Mouse (Mus musculus): Measurements from ENCODE around the gene Doc2a. TPM values are rescaled to one million over a fixed set of nuclear protein-coding genes. Genes with fewer than 3 reads are reported as not detected.

The Doc2a gene
- polyA plus RNA-seq, 1 experiment from 2014 or later: 7.7 TPM

DNA sequence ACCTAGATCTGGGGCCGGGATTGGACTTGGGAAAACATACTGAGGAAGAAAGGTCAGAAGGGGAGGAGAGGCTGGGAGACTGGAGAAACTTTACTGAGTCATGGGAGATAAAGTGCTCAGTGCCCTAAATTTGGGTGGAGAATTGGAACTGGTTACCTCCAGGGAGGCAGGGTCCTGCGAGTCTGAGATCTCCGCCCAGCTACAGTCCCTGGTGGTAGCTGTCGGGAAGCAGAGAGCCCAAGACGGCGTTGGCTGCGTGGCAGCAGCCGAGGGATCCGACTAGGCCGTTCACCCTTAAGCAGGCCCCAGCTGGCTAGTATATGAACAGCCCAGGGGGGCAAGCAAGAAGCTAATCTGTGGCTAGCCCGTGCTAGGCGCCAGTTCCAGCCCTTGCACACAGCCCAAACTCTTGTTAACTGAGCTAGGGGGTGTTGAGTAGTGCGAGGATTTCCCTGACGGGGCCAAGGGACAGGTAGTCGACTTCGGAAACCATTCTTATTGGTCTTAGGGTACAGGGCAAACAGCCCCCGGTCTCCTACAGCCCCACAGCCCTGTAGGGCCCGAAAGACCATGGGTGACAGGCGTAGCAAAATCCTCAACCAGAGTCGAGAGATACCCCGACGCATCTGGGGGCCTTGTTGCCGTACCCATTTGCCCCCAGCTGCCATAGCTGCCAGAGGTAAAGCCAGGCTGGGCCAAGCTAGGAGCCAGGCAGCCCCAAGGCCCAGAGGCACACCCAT lies 22.7 kb downstream of the Doc2a start:
- WGBS: 89% methylated on average over 23 of the region's 23 CpGs
- Histone ChIP-seq H3K9me3 (replicated peaks; ENCODE audit: low read length) (no peaks in the 10 kb centered on the region), H3K27ac (no peak overlapping the region), H3K27me3 (ENCODE audit: insufficient read depth, low read length) (no peaks in the 10 kb centered on the region), H3K4me2 (ENCODE audit: low read length) (no peak overlapping the region), H3K9ac (ENCODE audit: low read depth, low read length) (no peak overlapping the region), H3K36me3 (ENCODE audit: insufficient read depth, low read length) (peaks cover 91% of the 10 kb centered on the region), H3K4me3 (replicated peaks; ENCODE audit: low read depth, low read length) (no peak overlapping the region), H3K4me1 (replicated peaks; ENCODE audit: insufficient read depth, low read length) (no peaks in the 10 kb centered on the region)
- ATAC-seq (replicated peaks; ENCODE audit: low FRiP score, low read depth) (no peak), DNase-seq (ENCODE audit: low spot score) (no peak)
- no peak for TF ChIP-seq CTCF (IDR thresholded peaks at IDR 0.05; ENCODE audit: low read depth)

DNA sequence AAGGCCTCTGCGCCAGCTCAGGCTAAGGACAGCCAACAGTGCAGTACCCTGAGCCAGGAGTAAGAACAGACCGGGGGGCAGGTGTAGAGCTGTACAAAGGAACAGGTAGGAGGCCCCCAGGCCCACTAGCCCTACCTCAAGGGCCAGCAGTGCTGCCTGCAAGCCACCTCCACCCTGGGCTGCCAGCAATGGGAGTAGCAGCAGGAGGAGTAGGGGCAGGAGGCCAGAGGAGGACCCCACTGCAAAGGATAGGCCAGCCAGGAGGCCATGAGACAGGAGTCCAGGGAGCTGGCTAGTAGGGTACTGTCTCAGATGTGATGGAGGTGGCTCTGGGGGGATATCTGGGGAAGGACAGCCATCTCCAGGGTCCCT lies 23.3 kb downstream of the Doc2a start:
- Histone ChIP-seq H3K4me3 (replicated peaks; ENCODE audit: low read depth, low read length) (no peak overlapping the region), H3K4me2 (ENCODE audit: low read length) (no peak overlapping the region), H3K4me1 (replicated peaks; ENCODE audit: insufficient read depth, low read length) (no peaks in the 10 kb centered on the region), H3K9me3 (replicated peaks; ENCODE audit: low read length) (no peaks in the 10 kb centered on the region), H3K36me3 (ENCODE audit: insufficient read depth, low read length) (peaks cover 92% of the 10 kb centered on the region), H3K27ac (no peak overlapping the region), H3K9ac (ENCODE audit: low read depth, low read length) (no peak overlapping the region), H3K27me3 (ENCODE audit: insufficient read depth, low read length) (no peaks in the 10 kb centered on the region)
- DNase-seq (ENCODE audit: low spot score) (no peak), ATAC-seq (replicated peaks; ENCODE audit: low FRiP score, low read depth) (no peak; the same call in 1 of the 2 replicates)
- 98% methylated on average over 2 of the region's 2 CpGs for WGBS
- no peak for TF ChIP-seq CTCF (IDR thresholded peaks at IDR 0.05; ENCODE audit: low read depth)

DNA sequence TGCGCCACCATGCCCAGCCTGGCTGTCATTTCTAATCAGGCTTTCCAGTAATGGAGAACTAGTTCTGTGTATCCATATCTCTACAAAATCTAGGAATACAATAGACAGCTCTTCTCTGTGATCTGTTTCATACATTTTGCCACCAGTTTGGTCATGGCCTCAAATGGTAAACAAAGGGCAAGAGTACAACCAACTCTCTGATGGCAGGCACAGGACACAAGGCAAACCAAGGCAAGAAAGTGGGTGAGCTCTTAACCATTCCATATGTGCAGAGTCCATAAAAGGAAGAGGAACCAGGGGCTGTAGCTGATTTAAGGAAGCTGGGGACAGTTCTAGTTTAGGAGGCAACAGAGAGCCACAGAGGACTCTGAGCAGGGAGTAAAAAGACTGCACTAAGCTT lies 30.0 kb downstream of the Doc2a start:
- peaks cover 78% of the 10 kb centered on the region for H3K36me3 ChIP-seq (ENCODE audit: insufficient read depth, low read length)
- no peak overlapping the region for H3K4me2 ChIP-seq (ENCODE audit: low read length)
- DNase-seq (ENCODE audit: low spot score): no peak
- TF ChIP-seq CTCF (IDR thresholded peaks at IDR 0.05; ENCODE audit: low read depth): no peak
- no peak overlapping the region for H3K9ac ChIP-seq (ENCODE audit: low read depth, low read length)
- ATAC-seq (replicated peaks; ENCODE audit: low FRiP score, low read depth): no peak
- no peaks in the 10 kb centered on the region for H3K9me3 ChIP-seq (replicated peaks; ENCODE audit: low read length)
- no peak overlapping the region for H3K4me3 ChIP-seq (replicated peaks; ENCODE audit: low read depth, low read length)
- H3K27ac ChIP-seq: no peak overlapping the region
- no peaks in the 10 kb centered on the region for H3K27me3 ChIP-seq (ENCODE audit: insufficient read depth, low read length)
- H3K4me1 ChIP-seq (replicated peaks; ENCODE audit: insufficient read depth, low read length): peaks cover 4% of the 10 kb centered on the region; the same call in 1 of the 2 replicates
- 92% methylated on average over 1 of the region's 1 CpGs for WGBS

DNA sequence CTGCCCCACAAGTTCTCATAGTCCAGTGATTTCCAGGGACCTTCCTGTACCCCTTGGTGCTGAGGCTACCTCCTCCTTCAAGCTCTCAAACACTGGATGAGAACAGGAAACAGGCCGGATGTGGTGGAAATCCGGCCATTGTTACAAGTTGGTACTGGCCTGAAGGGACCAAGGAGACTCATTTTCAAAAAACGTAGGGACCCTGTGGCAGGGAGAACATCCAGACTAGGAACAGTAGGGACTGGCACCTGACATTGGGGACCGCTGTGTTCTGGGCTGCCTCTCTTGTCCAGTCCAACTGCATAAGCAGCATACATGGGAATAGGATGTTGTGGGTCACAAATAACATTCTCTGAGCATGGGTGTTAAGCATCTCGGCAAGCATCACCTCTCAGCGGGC lies 33.8 kb downstream of the Doc2a start:
- Histone ChIP-seq H3K9ac (ENCODE audit: low read depth, low read length) (peak overlapping the region; percentile 40; the same call in 1 of the 2 replicates), H3K9me3 (replicated peaks; ENCODE audit: low read length) (no peaks in the 10 kb centered on the region), H3K4me3 (replicated peaks; ENCODE audit: low read depth, low read length) (no peak overlapping the region), H3K36me3 (ENCODE audit: insufficient read depth, low read length) (peaks cover 41% of the 10 kb centered on the region), H3K4me2 (ENCODE audit: low read length) (peak overlapping the region; percentile 99), H3K27me3 (ENCODE audit: insufficient read depth, low read length) (no peaks in the 10 kb centered on the region), H3K27ac (peak overlapping the region; percentile 81), H3K4me1 (replicated peaks; ENCODE audit: insufficient read depth, low read length) (peaks cover 4% of the 10 kb centered on the region)
- TF ChIP-seq CTCF (IDR thresholded peaks at IDR 0.05; ENCODE audit: low read depth): no peak
- DNase-seq (ENCODE audit: low spot score) (peak; percentile 58), ATAC-seq (replicated peaks; ENCODE audit: low FRiP score, low read depth) (no peak)
- WGBS: 67% methylated on average over 6 of the region's 6 CpGs

DNA sequence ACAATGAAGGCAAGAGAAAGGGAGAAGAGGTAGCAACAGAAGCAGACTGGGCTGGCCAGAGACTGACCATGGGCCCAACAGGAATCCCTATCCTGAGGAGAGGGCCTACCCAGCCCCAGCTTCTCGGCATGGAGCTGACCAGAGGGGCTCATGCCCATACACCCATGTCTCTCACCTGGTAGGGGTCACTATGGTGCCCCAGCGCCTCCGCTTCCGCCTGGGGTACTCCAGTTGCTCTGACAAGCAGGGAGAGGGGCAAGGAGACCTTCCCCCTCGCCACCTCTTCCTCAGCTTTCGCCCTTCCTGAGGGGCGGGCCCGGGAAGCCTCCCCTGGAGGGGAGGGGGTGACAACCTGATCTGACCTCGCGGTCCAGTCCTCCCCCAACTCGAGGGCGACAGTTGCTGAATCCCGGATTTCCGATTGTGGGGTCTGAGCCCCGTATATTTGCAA lies 36.5 kb downstream of the Doc2a start:
- Histone ChIP-seq H3K4me1 (replicated peaks; ENCODE audit: insufficient read depth, low read length) (peaks cover 4% of the 10 kb centered on the region), H3K9ac (ENCODE audit: low read depth, low read length) (peak overlapping the region; percentile 85), H3K36me3 (ENCODE audit: insufficient read depth, low read length) (peaks cover 17% of the 10 kb centered on the region), H3K4me2 (ENCODE audit: low read length) (peak overlapping the region; percentile 99), H3K27me3 (ENCODE audit: insufficient read depth, low read length) (no peaks in the 10 kb centered on the region), H3K4me3 (replicated peaks; ENCODE audit: low read depth, low read length) (peak overlapping the region; percentile 80), H3K27ac (peak overlapping the region; percentile 96), H3K9me3 (replicated peaks; ENCODE audit: low read length) (no peaks in the 10 kb centered on the region)
- ATAC-seq (replicated peaks; ENCODE audit: low FRiP score, low read depth) (no peak), DNase-seq (ENCODE audit: low spot score) (peak; percentile 19)
- WGBS: 0% methylated on average over 15 of the region's 15 CpGs
- no peak for TF ChIP-seq CTCF (IDR thresholded peaks at IDR 0.05; ENCODE audit: low read depth)

DNA sequence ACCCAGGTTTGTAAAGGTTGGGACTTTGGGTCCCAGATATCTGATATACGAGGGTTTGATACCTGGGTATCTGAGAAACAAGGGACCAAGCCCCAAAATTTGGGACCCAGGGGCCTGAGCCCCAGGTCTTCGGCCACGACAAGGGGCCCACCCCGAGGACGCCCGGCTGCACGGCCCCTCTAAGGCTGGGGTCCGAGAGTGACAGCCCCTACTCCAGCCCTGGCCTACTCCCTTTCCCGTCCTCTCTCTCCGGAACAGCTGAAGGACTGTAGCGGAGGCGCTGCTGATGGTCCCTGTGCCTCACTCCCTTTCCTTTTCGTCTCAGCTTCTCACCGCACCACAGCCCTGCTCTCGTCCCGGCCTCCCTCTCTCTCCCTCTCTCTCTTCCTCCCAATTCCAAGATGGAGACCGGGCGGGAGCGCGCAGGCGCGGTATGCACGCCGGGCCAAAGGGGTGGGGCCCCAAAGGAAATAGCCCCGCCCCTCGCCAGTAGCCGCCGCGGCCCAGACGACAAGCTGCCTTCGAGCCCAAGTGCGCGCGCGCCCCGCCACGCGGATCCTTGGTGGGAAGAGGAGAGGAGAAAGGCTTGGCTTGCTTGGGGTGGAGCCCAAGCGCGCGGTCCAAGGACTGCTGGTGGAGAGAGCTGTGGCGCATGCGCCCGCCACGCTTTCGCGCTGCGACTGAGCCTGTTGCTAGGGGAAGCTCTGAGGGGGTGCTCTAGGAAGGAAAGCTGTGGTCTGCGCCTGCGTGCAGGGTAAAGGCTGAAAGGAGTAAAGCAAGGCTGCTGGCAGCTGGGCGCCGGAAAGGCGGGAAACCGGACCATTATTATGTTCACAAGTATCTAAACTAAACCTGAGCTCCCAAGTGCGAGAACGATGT lies 37.3 kb downstream of the Doc2a start, which contains the start of gene Taok2:
Gene Taok2 (minus strand): TSS at position 418 of the 879 bp plus-strand sequence.
- TF ChIP-seq CTCF (IDR thresholded peaks at IDR 0.05; ENCODE audit: low read depth): 0 out of 2 replicates have a peak, but pooled peaks have one; percentile 13
- WGBS: under 1% methylated on average over 56 of the region's 56 CpGs

More for the DNA sequence above, 37.3 kb downstream of the Doc2a start, which contains the start of gene Taok2:
- peaks cover 9% of the 10 kb centered on the region for H3K36me3 ChIP-seq (ENCODE audit: insufficient read depth, low read length)
- peak within 1 kb of the TSS; percentile 99 for H3K4me2 ChIP-seq (ENCODE audit: low read length)
- peaks cover 4% of the 10 kb centered on the region for H3K4me1 ChIP-seq (replicated peaks; ENCODE audit: insufficient read depth, low read length)
- H3K4me3 ChIP-seq (replicated peaks; ENCODE audit: low read depth, low read length): peak within 1 kb of the TSS; percentile 80
- H3K9me3 ChIP-seq (replicated peaks; ENCODE audit: low read length): no peaks in the 10 kb centered on the region
- peak within 1 kb of the TSS; percentile 85 for H3K9ac ChIP-seq (ENCODE audit: low read depth, low read length)
- H3K27me3 ChIP-seq (ENCODE audit: insufficient read depth, low read length): no peaks in the 10 kb centered on the region
- DNase-seq (ENCODE audit: low spot score) (peak; percentile 99), ATAC-seq (replicated peaks; ENCODE audit: low FRiP score, low read depth) (peak; percentile 97)
- peak within 1 kb of the TSS; percentile 96 for H3K27ac ChIP-seq
